Mouse (Mus musculus) large intestine, adult 2 months (tissue): ENCODE results near the gene Apela. TPM values are rescaled to one million over a fixed set of nuclear protein-coding genes. Genes with fewer than 3 reads are reported as not detected.

Experiments used
- DNase-seq: peaks from one replicate; pipeline ENCODE4 v3.0.0-alpha.2; 2012; ENCODE audit warnings: low read depth, low spot score
- WGBS: fragments of 180-500 bp; shearing (Covaris S2); methylation state at CpG from one replicate; pipeline ENCODE4 v1.1.7; 2018; 5-methylcytosine and 5-hydroxymethylcytosine counted together
- polyA plus RNA-seq: library from polyadenylated mRNA; depleted of rRNA; stranded (reverse); fragments of >200 nt; gene quantifications from 2 replicates; pipeline ENCODE4 v1.2.3, GENCODE M21; 2012; rRNA removed

The Apela gene
- polyA plus RNA-seq = not detected in 2 replicates

GRCm38 (mm10) chr8:65037117-65037533 is at the start of gene Apela:
Apela (minus strand) TSS chr8:65037336.
- 1% methylated on average over 8 of the region's 8 CpGs for WGBS
- DNase-seq = peak; percentile 50

DNA sequence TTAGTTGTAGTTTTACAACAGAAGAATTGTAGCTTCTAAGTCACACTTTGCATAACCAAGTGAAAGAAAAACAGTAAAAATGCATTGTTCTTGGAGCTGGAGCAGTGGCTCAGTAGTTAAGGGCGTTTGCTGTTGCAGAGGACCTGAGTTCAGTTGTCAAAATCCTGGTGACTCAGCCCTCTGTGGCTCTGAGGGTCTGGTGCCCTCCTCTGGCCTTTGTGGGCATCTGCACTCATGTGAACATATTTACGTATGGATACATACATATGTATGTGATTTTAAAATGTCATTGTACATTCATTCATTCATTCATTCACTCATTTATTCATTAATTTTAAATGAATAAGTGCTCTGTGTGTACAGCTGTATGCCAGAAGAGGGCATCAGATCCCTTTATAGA is 48.5 kb upstream of the Apela start:
- no peak for DNase-seq
- 79% methylated on average over 2 of the region's 2 CpGs for WGBS

- DNase-seq = no peak
- 75% methylated on average over 9 of the region's 9 CpGs for WGBS
These were observed 43.6 kb upstream of the Apela start for GRCm38 (mm10) chr8:65080731-65081130.

DNA sequence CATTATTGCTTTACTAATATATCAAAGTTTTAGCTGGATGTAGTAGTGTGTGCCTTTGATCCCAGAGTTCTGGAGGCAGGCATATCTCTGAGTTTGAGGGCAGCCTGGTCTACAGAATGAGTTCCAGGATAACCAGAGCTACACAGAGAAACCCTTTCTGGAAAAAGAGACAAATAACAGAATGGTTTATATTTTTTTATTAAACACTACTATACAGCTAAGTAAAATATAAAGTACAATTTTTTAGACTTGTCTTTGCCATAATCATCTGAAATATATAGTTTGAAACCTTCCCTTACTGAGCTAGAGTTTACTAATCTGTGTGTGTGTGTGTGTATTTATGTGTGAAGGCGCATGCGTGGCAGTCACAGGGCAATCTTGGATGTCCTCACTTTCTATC is 37.6 kb upstream of the Apela start, which contains the start of gene Gm10663:
Gm10663 (plus strand) TSS at position 301 of the 400 bp plus-strand sequence.
- WGBS = 87% methylated on average over 2 of the region's 2 CpGs

GRCm38 (mm10) chr8:65070996-65071395 is 33.9 kb upstream of the Apela start:
- DNase-seq = no peak
- WGBS = 45% methylated on average over 4 of the region's 4 CpGs

More for the DNA sequence above, 37.6 kb upstream of the Apela start, which contains the start of gene Gm10663:
- no peak for DNase-seq

DNA sequence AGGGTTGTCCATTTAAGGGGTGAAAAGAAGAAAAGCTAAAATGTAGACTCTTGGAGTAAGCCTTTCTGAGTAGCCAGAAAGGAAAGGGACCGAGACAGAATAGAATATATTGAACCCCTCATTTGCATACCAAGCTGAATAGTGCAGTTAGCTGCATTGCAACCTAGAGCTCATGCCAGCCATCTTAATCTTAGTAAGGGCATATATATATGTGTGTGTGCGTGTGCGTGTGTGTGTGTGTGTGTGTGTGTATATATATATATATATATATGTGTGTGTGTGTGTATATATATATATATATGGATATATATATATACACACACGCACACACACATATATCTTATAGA is 31.3 kb upstream of the Apela start:
- DNase-seq = no peak
- WGBS = 87% methylated on average over 4 of the region's 4 CpGs

- WGBS = 24% methylated on average over 10 of the region's 10 CpGs
- no peak for DNase-seq
These were observed 30.7 kb upstream of the Apela start for GRCm38 (mm10) chr8:65067694-65068472.

DNA sequence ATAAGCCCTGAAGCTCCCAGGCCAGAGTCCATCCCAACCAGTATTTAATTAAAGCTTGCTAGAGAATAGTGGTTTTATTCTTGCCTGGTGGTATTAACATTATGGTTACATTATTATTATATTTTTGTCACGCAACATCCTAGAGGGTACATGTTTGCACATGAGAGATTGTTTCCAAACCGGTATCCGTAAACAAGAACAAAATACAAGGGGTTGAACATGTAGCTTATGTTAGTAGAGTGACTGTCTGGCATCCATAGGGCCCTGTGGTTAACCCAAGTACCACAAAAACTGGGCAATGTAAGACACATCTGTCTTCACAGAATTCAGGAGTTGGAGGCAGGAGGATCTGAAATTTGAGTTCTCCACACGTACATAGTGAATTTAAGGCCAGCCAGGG is 29.9 kb upstream of the Apela start:
- DNase-seq = no peak
- 89% methylated on average over 4 of the region's 4 CpGs for WGBS

DNA sequence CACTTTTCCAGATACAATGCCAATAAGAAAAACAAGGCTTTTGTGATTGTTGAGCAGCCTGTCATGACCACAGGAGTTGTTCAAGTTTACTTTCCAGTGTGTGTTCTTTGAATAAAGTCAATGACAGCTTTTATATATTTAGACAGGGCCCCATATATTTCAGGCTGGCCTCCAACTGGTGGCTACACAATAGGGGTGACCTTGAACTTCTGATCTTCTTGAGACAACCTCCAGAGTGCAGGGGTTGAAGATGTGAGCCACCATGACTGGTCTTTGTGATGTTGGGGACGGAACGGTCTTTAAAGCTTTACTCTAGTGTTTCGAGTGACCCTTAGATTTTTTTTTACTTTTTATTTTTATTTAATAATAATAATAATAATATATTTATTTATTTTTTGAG is 28.5 kb upstream of the Apela start:
- no peak for DNase-seq
- 97% methylated on average over 3 of the region's 3 CpGs for WGBS

- no peak for DNase-seq
- WGBS = 51% methylated on average over 2 of the region's 2 CpGs
These were observed 26.9 kb upstream of the Apela start for GRCm38 (mm10) chr8:65064071-65064470.

- no peak for DNase-seq
- 60% methylated on average over 4 of the region's 4 CpGs for WGBS
These were observed 25.1 kb upstream of the Apela start for GRCm38 (mm10) chr8:65062195-65062594.

GRCm38 (mm10) chr8:65056722-65057121 is 19.6 kb upstream of the Apela start:
- WGBS = 86% methylated on average over 4 of the region's 4 CpGs
- DNase-seq = no peak

DNA sequence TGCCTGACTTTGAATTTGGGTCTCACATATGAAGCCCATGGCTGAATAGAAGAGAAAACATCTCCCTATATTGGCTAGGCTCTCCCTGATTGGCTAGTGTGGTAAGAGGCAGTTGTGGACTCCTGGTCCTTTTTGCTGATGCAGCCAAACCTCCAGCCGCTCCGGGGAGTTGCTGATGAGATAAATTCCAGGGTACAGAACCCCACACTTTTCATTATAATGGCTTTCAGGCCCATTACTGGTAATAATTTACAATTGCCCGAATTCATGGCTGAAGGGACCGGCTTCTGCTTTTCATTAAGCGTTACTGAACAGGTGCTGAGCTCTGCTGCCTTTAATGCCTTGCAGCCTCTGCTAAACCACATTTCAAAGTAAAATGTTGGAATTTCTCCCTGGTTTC is 16.8 kb upstream of the Apela start:
- WGBS = 59% methylated on average over 5 of the region's 5 CpGs

DNA sequence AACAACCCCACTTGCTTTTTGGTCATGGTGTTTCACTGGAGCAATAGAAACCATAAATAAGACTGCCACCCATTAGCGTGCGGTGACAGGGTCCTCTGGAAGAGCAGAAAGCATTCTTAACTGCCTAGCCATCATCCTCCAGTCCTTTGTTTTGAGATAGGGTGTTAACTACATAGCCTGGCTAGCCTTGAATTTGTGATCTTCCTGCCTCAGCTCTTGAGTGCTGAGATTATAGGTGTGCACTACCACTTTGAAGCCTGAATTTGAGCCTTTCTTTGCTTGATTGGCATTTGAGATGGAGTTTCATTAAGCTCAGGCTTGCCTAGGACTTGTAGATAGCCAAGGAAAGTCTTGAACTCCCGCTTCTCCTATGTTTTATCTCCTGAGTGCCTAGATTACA is 16.4 kb upstream of the Apela start:
- WGBS = 83% methylated on average over 3 of the region's 3 CpGs
- DNase-seq = no peak

More for the DNA sequence above, 16.8 kb upstream of the Apela start:
- DNase-seq = no peak

- WGBS = 78% methylated on average over 4 of the region's 4 CpGs
- no peak for DNase-seq
These were observed 10.7 kb upstream of the Apela start for GRCm38 (mm10) chr8:65047801-65048200.

GRCm38 (mm10) chr8:65047193-65047592 is 10.1 kb upstream of the Apela start:
- 80% methylated on average over 4 of the region's 4 CpGs for WGBS
- DNase-seq = no peak

DNA sequence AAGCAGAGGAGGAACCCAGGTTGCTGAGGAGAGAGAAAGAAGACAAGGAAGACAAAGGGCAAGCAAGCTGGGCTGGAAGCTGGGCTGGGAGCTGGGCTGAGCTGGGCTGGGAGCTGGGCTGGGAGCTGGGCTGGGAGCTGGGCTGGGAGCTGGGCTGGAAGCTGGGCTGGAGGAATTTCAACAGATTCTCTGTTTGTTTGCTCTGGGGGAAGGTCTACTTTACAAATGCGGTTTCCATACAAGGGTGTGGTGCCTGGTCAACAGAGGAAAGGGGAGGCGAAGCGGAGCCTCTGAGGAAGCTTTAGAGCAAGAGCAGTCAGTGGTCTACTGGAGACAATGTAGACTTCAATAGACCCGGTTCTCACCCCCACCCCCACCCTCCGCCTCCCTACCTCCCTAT is 9.4 kb upstream of the Apela start:
- no peak for DNase-seq
- WGBS = 24% methylated on average over 5 of the region's 5 CpGs

GRCm38 (mm10) chr8:65034136-65034535 is 3.0 kb downstream of the Apela start:
- no peak for DNase-seq
- 25% methylated on average over 2 of the region's 2 CpGs for WGBS

DNA sequence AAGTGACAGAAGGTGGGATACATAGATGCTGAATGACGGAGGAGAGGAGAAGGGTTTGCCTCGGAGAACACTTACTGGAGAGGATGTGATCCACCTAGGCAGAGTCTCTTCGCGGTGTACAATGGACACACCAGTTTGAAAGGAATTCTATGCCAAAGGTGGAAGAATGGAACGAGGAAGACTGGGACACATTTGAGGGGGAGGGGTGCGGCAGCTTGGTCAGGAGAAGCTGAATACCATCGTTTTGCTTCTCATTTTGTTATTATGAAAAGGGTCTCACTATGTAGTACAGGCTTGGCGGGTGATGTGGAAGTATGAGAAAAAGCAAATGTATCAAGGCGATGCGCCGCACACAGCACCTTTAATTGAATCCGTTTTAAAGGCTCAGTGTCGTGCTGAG is 4.1 kb downstream of the Apela start:
- 87% methylated on average over 13 of the region's 13 CpGs for WGBS
- no peak for DNase-seq

DNA sequence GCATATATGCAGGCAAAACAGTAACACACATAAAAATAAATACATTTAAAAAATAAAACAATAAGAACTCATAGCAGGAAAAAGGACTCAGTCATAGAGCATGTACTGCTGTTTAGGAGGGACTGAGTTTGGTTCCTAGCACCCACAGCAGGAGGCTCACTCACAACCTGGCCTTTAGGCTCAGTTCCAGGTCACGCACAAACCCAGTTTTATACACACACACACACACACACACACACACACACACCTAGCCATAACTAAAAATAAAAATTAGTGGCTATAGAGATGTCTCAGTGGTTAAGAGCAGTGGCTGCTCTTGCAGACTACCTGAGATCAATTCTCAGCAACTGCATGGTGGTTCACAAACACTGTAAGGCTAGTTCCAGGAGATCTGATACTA is 5.0 kb downstream of the Apela start:
- DNase-seq = no peak
- 90% methylated on average over 1 of the region's 1 CpGs for WGBS

- no peak for DNase-seq
- WGBS = 67% methylated on average over 4 of the region's 4 CpGs
These were observed 6.2 kb downstream of the Apela start for GRCm38 (mm10) chr8:65030735-65031485.
